Mouse (Mus musculus): ENCODE results near the gene Podn. TPM values are rescaled to one million over a fixed set of nuclear protein-coding genes. Genes with fewer than 3 reads are reported as not detected.
A peak's percentile ranks its signal among the peaks of the same experiment; 100 is the strongest.

The Podn gene
- total and polyA plus RNA-seq, 2 experiments from 2014 or later: 1.2 to 4.0 TPM

GRCm38 (mm10) chr4:108031502-108032351 is 64.5 kb downstream of the Podn start:
- peak overlapping the region; percentile 51 for H3K9ac ChIP-seq (replicated peaks; ENCODE audit: low read length)
- peak overlapping the region; percentile 99 for H3K4me2 ChIP-seq (ENCODE audit: low read depth, low read length)
- H3K9me3 ChIP-seq (ENCODE audit: low read length): no peaks in the 10 kb centered on the region
- H3K27ac ChIP-seq: no peak overlapping the region
- peak; percentile 45 for DNase-seq (ENCODE audit: low spot score)
- H3K4me1 ChIP-seq (ENCODE audit: insufficient read depth, low read length): 0 out of 2 replicates have a peak, but pooled peaks cover 2% of the 10 kb centered on the region
- peaks cover 22% of the 10 kb centered on the region for H3K27me3 ChIP-seq (ENCODE audit: insufficient read depth, low read length)
- H3K36me3 ChIP-seq (ENCODE audit: insufficient read depth, low read length): no peaks in the 10 kb centered on the region
- peak overlapping the region; percentile 59 for H3K4me3 ChIP-seq (ENCODE audit: low read length)
- ATAC-seq: peak; percentile 34; the same call in 1 of the 2 replicates
- TF ChIP-seq CTCF (IDR thresholded peaks at IDR 0.05; ENCODE audit: low read depth): no peak
- 1% methylated on average over 76 of the region's 86 CpGs for WGBS

- peak; percentile 27 for ATAC-seq
- no peak for TF ChIP-seq CTCF (IDR thresholded peaks at IDR 0.05; ENCODE audit: low read depth)
- Histone ChIP-seq H3K4me2 (ENCODE audit: low read depth, low read length) (peak overlapping the region; percentile 99), H3K9ac (replicated peaks; ENCODE audit: low read length) (peak overlapping the region; percentile 51), H3K9me3 (ENCODE audit: low read length) (no peaks in the 10 kb centered on the region), H3K27me3 (ENCODE audit: insufficient read depth, low read length) (peaks cover 22% of the 10 kb centered on the region), H3K4me1 (ENCODE audit: insufficient read depth, low read length) (0 out of 2 replicates have a peak, but pooled peaks cover 2% of the 10 kb centered on the region), H3K36me3 (ENCODE audit: insufficient read depth, low read length) (no peaks in the 10 kb centered on the region), H3K4me3 (ENCODE audit: low read length) (peak overlapping the region; percentile 59), H3K27ac (no peak overlapping the region)
- WGBS: 7% methylated on average over 22 of the region's 22 CpGs
- DNase-seq (ENCODE audit: low spot score): no peak
These were observed 65.2 kb downstream of the Podn start for GRCm38 (mm10) chr4:108030888-108031501.

DNA sequence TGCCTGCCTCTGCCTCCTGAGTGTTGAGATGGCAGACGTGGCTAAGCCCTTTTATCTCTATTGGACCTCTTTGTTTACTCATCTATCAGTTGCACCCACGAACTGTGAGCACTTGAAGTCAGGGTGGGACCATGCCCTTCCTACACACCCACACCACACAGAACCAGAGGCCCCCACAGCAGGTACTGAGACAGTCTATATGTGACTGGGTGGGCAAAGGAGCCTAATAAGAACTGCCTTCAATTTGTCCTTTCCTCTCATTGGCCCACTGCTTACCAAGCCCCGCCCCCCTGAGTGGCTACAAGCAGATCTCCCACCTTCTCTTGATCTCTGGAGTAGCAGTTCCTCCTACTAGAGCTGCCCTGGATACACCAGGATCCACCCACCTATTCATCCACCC is 70.1 kb downstream of the Podn start:
- Histone ChIP-seq H3K9me3 (ENCODE audit: low read length) (no peaks in the 10 kb centered on the region), H3K4me2 (ENCODE audit: low read depth, low read length) (no peak overlapping the region), H3K9ac (replicated peaks; ENCODE audit: low read length) (no peak overlapping the region), H3K36me3 (ENCODE audit: insufficient read depth, low read length) (no peaks in the 10 kb centered on the region), H3K27ac (no peak overlapping the region), H3K4me1 (ENCODE audit: insufficient read depth, low read length) (0 out of 2 replicates have a peak, but pooled peaks cover 3% of the 10 kb centered on the region), H3K4me3 (ENCODE audit: low read length) (no peak overlapping the region), H3K27me3 (ENCODE audit: insufficient read depth, low read length) (peaks cover 15% of the 10 kb centered on the region; the same call in 1 of the 2 replicates)
- ATAC-seq (no peak), DNase-seq (ENCODE audit: low spot score) (no peak)
- 48% methylated on average over 3 of the region's 3 CpGs for WGBS
- TF ChIP-seq CTCF (IDR thresholded peaks at IDR 0.05; ENCODE audit: low read depth): no peak

- no peak overlapping the region for H3K9ac ChIP-seq (replicated peaks; ENCODE audit: low read length)
- ATAC-seq (no peak), DNase-seq (ENCODE audit: low spot score) (no peak)
- H3K9me3 ChIP-seq (ENCODE audit: low read length): no peaks in the 10 kb centered on the region
- H3K27me3 ChIP-seq (ENCODE audit: insufficient read depth, low read length): peaks cover 7% of the 10 kb centered on the region; the same call in 1 of the 2 replicates
- no peak overlapping the region for H3K4me2 ChIP-seq (ENCODE audit: low read depth, low read length)
- 11% methylated on average over 10 of the region's 10 CpGs for WGBS
- TF ChIP-seq CTCF (IDR thresholded peaks at IDR 0.05; ENCODE audit: low read depth): no peak
- 0 out of 2 replicates have a peak, but pooled peaks cover 3% of the 10 kb centered on the region for H3K4me1 ChIP-seq (ENCODE audit: insufficient read depth, low read length)
- H3K36me3 ChIP-seq (ENCODE audit: insufficient read depth, low read length): no peaks in the 10 kb centered on the region
- H3K4me3 ChIP-seq (ENCODE audit: low read length): no peak overlapping the region
- no peak overlapping the region for H3K27ac ChIP-seq
These were observed 71.0 kb downstream of the Podn start for GRCm38 (mm10) chr4:108025269-108025668.

- DNase-seq (ENCODE audit: low spot score): no peak
- no peak for ATAC-seq
- no peak overlapping the region for H3K4me2 ChIP-seq (ENCODE audit: low read depth, low read length)
- H3K36me3 ChIP-seq (ENCODE audit: insufficient read depth, low read length): no peaks in the 10 kb centered on the region
- 0 out of 2 replicates have a peak, but pooled peaks cover under 1% of the 10 kb centered on the region for H3K27me3 ChIP-seq (ENCODE audit: insufficient read depth, low read length)
- no peak overlapping the region for H3K4me3 ChIP-seq (ENCODE audit: low read length)
- H3K27ac ChIP-seq: no peak overlapping the region
- WGBS: 75% methylated on average over 5 of the region's 5 CpGs
- H3K9ac ChIP-seq (replicated peaks; ENCODE audit: low read length): no peak overlapping the region
- no peak for TF ChIP-seq CTCF (IDR thresholded peaks at IDR 0.05; ENCODE audit: low read depth)
- H3K4me1 ChIP-seq (ENCODE audit: insufficient read depth, low read length): 0 out of 2 replicates have a peak, but pooled peaks cover 3% of the 10 kb centered on the region
- no peaks in the 10 kb centered on the region for H3K9me3 ChIP-seq (ENCODE audit: low read length)
These were observed 71.6 kb downstream of the Podn start for GRCm38 (mm10) chr4:108024641-108025040.

DNA sequence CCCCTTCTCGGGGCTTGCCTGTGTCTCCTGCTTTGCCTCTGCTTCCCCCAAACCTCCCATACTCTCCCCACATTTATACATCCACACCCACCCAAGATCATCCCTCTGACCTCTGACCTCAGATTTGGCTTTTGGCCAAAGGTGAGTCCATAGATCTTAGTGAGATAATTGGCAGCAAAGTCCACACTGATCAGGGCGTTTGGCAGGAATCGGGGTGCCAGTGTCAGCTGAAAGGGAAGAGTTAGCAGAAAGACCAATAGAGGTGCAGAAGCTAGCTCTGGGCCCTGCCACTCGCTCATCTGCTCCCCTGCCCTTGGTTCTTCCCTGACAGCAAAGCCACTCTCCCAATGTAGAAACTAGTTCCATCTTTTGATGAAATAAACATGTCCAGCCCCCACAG is 73.1 kb downstream of the Podn start:
- no peak for ATAC-seq
- 90% methylated on average over 4 of the region's 4 CpGs for WGBS
- H3K9me3 ChIP-seq (ENCODE audit: low read length): no peaks in the 10 kb centered on the region
- no peaks in the 10 kb centered on the region for H3K36me3 ChIP-seq (ENCODE audit: insufficient read depth, low read length)
- H3K4me3 ChIP-seq (ENCODE audit: low read length): no peak overlapping the region
- 0 out of 2 replicates have a peak, but pooled peaks cover 3% of the 10 kb centered on the region for H3K4me1 ChIP-seq (ENCODE audit: insufficient read depth, low read length)
- no peak overlapping the region for H3K9ac ChIP-seq (replicated peaks; ENCODE audit: low read length)
- DNase-seq (ENCODE audit: low spot score): no peak
- no peak overlapping the region for H3K27ac ChIP-seq
- TF ChIP-seq CTCF (IDR thresholded peaks at IDR 0.05; ENCODE audit: low read depth): no peak
- no peaks in the 10 kb centered on the region for H3K27me3 ChIP-seq (ENCODE audit: insufficient read depth, low read length)
- H3K4me2 ChIP-seq (ENCODE audit: low read depth, low read length): no peak overlapping the region

Data from hindbrain, postnatal 0 days (tissue).